Mouse (Mus musculus): ENCODE measurements around the gene Disp1. TPM values are rescaled to one million over a fixed set of nuclear protein-coding genes. Genes with fewer than 3 reads are reported as not detected.

Disp1 gene
- polyA plus RNA-seq, 2 experiments: 34.7 to 47.3 TPM

DNA sequence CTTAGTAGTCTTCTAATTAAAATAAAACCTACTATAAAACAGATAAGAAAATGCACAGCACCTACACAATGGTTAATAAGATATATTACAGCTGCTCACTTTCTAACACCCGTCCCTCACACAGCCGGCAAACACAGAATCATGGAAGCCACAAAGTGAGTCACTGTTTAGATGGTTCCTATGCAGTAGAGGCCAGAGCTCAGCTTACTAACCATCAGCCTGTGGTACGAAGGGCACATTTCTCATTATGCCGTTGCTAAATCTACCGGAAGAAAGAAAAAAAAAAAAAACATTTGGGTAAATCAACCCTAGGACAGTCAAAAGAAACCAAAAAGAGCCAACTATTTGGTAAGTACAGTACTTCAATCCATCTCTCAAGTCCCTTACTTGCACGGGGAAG is 5.6 kb downstream of the Disp1 start:
- Histone ChIP-seq H3K4me2 (replicated peaks; ENCODE audit: low read depth, low read length, severe bottlenecking) (no peak overlapping the region), H3K9me3 (ENCODE audit: control insufficient read depth, low read length) (no peaks in the 10 kb centered on the region), H3K4me1 (ENCODE audit: control insufficient read depth, insufficient read depth, low read length) (peaks cover 34% of the 10 kb centered on the region), H3K27ac (replicated peaks; ENCODE audit: low read depth, low read length) (no peak overlapping the region), H3K27me3 (ENCODE audit: control insufficient read depth, insufficient read depth, low read length) (no peaks in the 10 kb centered on the region), H3K4me3 (replicated peaks; ENCODE audit: low read length) (no peak overlapping the region), H3K36me3 (ENCODE audit: control insufficient read depth, insufficient read depth, low read length) (no peaks in the 10 kb centered on the region), H3K9ac (ENCODE audit: low read depth, low read length, severe bottlenecking) (no peak overlapping the region)
- no peak for TF ChIP-seq POLR2A (IDR thresholded peaks at IDR 0.05; ENCODE audit: borderline replicate concordance, extremely low read depth, insufficient read depth, insufficient read length)
- WGBS: 86% methylated on average over 6 of the region's 6 CpGs
- no peak for ATAC-seq (ENCODE audit: low FRiP score, low read depth)
- DNase-seq (ENCODE audit: low spot score): no peak

DNA sequence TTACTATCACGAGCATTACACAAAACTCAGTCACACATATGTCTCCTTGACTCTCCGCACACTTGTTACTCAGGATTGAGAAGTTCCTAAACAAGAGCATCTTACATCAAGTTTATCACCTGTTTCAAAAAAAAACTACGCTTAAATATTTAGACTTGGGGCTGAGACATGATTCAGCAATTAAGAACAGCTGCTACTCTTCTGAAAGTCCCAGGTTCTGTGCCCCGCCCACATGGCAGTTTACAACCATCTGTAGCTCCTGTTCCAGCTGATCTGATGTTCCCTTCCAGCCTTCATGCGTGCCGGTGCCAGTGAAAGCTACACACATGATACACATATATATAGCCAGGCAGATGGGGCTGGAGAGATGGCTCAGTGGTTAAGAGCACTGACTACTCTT is 7.5 kb downstream of the Disp1 start:
- Histone ChIP-seq H3K4me3 (replicated peaks; ENCODE audit: low read length) (no peak overlapping the region), H3K36me3 (ENCODE audit: control insufficient read depth, insufficient read depth, low read length) (0 out of 2 replicates have a peak, but pooled peaks cover 3% of the 10 kb centered on the region), H3K27me3 (ENCODE audit: control insufficient read depth, insufficient read depth, low read length) (no peaks in the 10 kb centered on the region), H3K4me2 (replicated peaks; ENCODE audit: low read depth, low read length, severe bottlenecking) (no peak overlapping the region), H3K9me3 (ENCODE audit: control insufficient read depth, low read length) (no peaks in the 10 kb centered on the region), H3K4me1 (ENCODE audit: control insufficient read depth, insufficient read depth, low read length) (peaks cover 20% of the 10 kb centered on the region), H3K9ac (ENCODE audit: low read depth, low read length, severe bottlenecking) (no peak overlapping the region), H3K27ac (replicated peaks; ENCODE audit: low read depth, low read length) (no peak overlapping the region)
- ATAC-seq (ENCODE audit: low FRiP score, low read depth) (no peak), DNase-seq (ENCODE audit: low spot score) (no peak)
- 66% methylated on average over 6 of the region's 6 CpGs for WGBS
- TF ChIP-seq POLR2A (IDR thresholded peaks at IDR 0.05; ENCODE audit: borderline replicate concordance, extremely low read depth, insufficient read depth, insufficient read length): no peak

DNA sequence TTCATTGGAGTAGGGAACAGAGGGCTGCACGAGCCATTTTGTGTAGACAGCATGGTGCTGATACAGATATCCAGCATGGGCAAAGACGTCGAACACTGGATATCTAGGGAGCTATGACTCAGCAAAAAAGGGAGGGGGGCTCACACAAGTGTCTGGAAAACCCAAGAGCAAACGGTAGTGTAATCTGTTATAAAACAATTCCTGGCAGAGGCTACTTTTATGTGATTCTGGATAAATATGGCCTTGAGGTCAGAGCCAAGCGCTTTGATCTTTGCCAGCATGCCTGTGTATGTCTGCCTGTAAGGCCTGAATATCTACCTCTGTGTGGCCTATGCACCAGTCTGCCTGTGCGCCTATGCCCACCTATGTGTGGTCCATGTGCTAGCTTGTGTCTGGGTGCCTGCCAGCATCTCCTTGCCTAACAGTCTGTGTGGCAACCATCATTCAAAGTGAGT is 8.5 kb downstream of the Disp1 start:
- no peak for TF ChIP-seq POLR2A (IDR thresholded peaks at IDR 0.05; ENCODE audit: borderline replicate concordance, extremely low read depth, insufficient read depth, insufficient read length)
- Histone ChIP-seq H3K27ac (replicated peaks; ENCODE audit: low read depth, low read length) (no peak overlapping the region), H3K9ac (ENCODE audit: low read depth, low read length, severe bottlenecking) (no peak overlapping the region), H3K4me3 (replicated peaks; ENCODE audit: low read length) (no peak overlapping the region), H3K27me3 (ENCODE audit: control insufficient read depth, insufficient read depth, low read length) (no peaks in the 10 kb centered on the region), H3K9me3 (ENCODE audit: control insufficient read depth, low read length) (no peaks in the 10 kb centered on the region), H3K4me1 (ENCODE audit: control insufficient read depth, insufficient read depth, low read length) (peaks cover 23% of the 10 kb centered on the region), H3K4me2 (replicated peaks; ENCODE audit: low read depth, low read length, severe bottlenecking) (no peak overlapping the region), H3K36me3 (ENCODE audit: control insufficient read depth, insufficient read depth, low read length) (0 out of 2 replicates have a peak, but pooled peaks cover 3% of the 10 kb centered on the region)
- DNase-seq (ENCODE audit: low spot score) (no peak), ATAC-seq (ENCODE audit: low FRiP score, low read depth) (no peak; the same call in 1 of the 2 replicates)
- 59% methylated on average over 6 of the region's 6 CpGs for WGBS

DNA sequence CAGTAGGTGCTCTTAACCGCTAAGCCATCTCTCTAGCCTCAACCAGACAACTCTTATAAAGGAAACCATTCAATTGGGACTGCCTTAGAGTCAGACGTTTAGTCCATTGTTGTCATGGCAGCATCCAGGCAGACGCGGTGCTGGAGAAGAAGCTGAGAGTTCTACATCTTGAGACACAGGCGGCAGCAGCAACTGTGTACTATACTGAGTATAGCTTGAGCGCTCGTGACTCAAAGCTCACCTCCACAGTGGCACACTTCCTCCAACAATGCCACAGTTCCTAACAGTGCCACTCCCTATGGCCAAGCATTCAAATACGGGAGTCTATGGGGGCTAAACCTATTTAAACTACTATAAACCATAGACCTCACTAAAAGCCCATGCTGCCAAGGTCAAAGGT is 11.2 kb downstream of the Disp1 start:
- Histone ChIP-seq H3K9ac (ENCODE audit: low read depth, low read length, severe bottlenecking) (no peak overlapping the region), H3K27ac (replicated peaks; ENCODE audit: low read depth, low read length) (no peak overlapping the region), H3K27me3 (ENCODE audit: control insufficient read depth, insufficient read depth, low read length) (no peaks in the 10 kb centered on the region), H3K4me1 (ENCODE audit: control insufficient read depth, insufficient read depth, low read length) (peaks cover 22% of the 10 kb centered on the region), H3K4me3 (replicated peaks; ENCODE audit: low read length) (no peak overlapping the region), H3K36me3 (ENCODE audit: control insufficient read depth, insufficient read depth, low read length) (0 out of 2 replicates have a peak, but pooled peaks cover 3% of the 10 kb centered on the region), H3K4me2 (replicated peaks; ENCODE audit: low read depth, low read length, severe bottlenecking) (no peak overlapping the region), H3K9me3 (ENCODE audit: control insufficient read depth, low read length) (no peaks in the 10 kb centered on the region)
- TF ChIP-seq POLR2A (IDR thresholded peaks at IDR 0.05; ENCODE audit: borderline replicate concordance, extremely low read depth, insufficient read depth, insufficient read length): no peak
- DNase-seq (ENCODE audit: low spot score) (no peak), ATAC-seq (ENCODE audit: low FRiP score, low read depth) (no peak)
- 91% methylated on average over 8 of the region's 8 CpGs for WGBS

DNA sequence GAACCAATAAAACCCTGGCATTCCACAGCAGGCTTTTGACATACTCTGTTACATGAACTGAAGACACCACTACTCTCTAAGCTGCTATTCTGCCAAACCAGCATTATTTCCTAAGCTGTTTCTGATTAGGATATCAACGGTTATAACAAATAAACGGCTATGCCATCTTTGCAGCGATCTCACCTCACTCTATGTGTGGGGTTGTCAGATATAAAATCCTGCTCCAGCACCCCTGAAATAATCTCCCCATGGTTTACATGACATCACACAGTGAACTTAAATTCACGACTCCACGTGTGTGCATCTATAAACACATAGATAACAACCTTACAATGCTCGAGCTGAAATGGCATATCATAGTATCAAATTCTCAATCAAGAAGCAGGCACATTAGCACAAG is 13.7 kb downstream of the Disp1 start:
- ATAC-seq (ENCODE audit: low FRiP score, low read depth) (no peak), DNase-seq (ENCODE audit: low spot score) (no peak)
- Histone ChIP-seq H3K4me1 (ENCODE audit: control insufficient read depth, insufficient read depth, low read length) (peaks cover 17% of the 10 kb centered on the region), H3K27me3 (ENCODE audit: control insufficient read depth, insufficient read depth, low read length) (no peaks in the 10 kb centered on the region), H3K36me3 (ENCODE audit: control insufficient read depth, insufficient read depth, low read length) (0 out of 2 replicates have a peak, but pooled peaks cover 3% of the 10 kb centered on the region), H3K4me2 (replicated peaks; ENCODE audit: low read depth, low read length, severe bottlenecking) (no peak overlapping the region), H3K9ac (ENCODE audit: low read depth, low read length, severe bottlenecking) (no peak overlapping the region), H3K4me3 (replicated peaks; ENCODE audit: low read length) (no peak overlapping the region), H3K9me3 (ENCODE audit: control insufficient read depth, low read length) (no peaks in the 10 kb centered on the region), H3K27ac (replicated peaks; ENCODE audit: low read depth, low read length) (no peak overlapping the region)
- WGBS: 69% methylated on average over 6 of the region's 6 CpGs
- TF ChIP-seq POLR2A (IDR thresholded peaks at IDR 0.05; ENCODE audit: borderline replicate concordance, extremely low read depth, insufficient read depth, insufficient read length): no peak

DNA sequence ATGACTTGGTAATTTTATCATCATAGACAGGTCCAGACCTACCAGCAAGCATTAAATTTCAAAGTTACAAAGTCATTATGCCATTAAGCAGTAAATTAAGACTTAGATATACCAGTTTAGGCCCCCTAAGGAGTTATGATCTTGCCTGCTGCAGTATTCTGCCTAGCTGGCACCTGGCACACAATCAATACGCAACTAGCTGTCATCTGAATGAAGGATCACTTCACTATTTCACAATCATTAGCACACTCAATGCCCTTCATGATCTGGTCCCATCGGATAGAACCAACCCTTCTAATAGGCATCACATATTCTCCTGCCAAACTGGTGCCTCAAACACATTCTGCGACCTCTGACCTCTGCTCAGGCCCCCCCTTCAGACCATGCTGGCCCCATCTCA is 14.2 kb downstream of the Disp1 start:
- Histone ChIP-seq H3K27me3 (ENCODE audit: control insufficient read depth, insufficient read depth, low read length) (no peaks in the 10 kb centered on the region), H3K36me3 (ENCODE audit: control insufficient read depth, insufficient read depth, low read length) (0 out of 2 replicates have a peak, but pooled peaks cover 3% of the 10 kb centered on the region), H3K9ac (ENCODE audit: low read depth, low read length, severe bottlenecking) (no peak overlapping the region), H3K4me2 (replicated peaks; ENCODE audit: low read depth, low read length, severe bottlenecking) (no peak overlapping the region), H3K4me3 (replicated peaks; ENCODE audit: low read length) (no peak overlapping the region), H3K27ac (replicated peaks; ENCODE audit: low read depth, low read length) (no peak overlapping the region), H3K4me1 (ENCODE audit: control insufficient read depth, insufficient read depth, low read length) (peaks cover 13% of the 10 kb centered on the region), H3K9me3 (ENCODE audit: control insufficient read depth, low read length) (no peaks in the 10 kb centered on the region)
- ATAC-seq (ENCODE audit: low FRiP score, low read depth) (no peak), DNase-seq (ENCODE audit: low spot score) (no peak)
- TF ChIP-seq POLR2A (IDR thresholded peaks at IDR 0.05; ENCODE audit: borderline replicate concordance, extremely low read depth, insufficient read depth, insufficient read length): no peak
- 84% methylated on average over 3 of the region's 3 CpGs for WGBS

Measured in limb, embryonic 14.5 days (tissue).